Mouse (Mus musculus): ENCODE measurements around the gene Mptx2. TPM values are rescaled to one million over a fixed set of nuclear protein-coding genes. Genes with fewer than 3 reads are reported as not detected.

The Mptx2 gene
- total and polyA plus RNA-seq, 3 experiments, result not detected

GRCm38 (mm10) chr1:173325395-173325794 is 47.8 kb upstream of the Mptx2 start:
- TF ChIP-seq EP300 (IDR thresholded peaks at IDR 0.05; ENCODE audit: low read depth in 1 of 2, low read length in 2 of 2), result peak in 1 of 2 experiments; percentile 56; a peak in 1 of 4 replicates
- TF ChIP-seq ETS1 (IDR thresholded peaks at IDR 0.05; ENCODE audit: low read depth, low read length), result 0 out of 2 replicates have a peak, but pooled peaks have one; percentile 18
- TF ChIP-seq ZNF384 (IDR thresholded peaks at IDR 0.05; ENCODE audit: low read depth, low read length), result peak; percentile 56
- no peak for TF ChIP-seq MYB (IDR thresholded peaks at IDR 0.05; ENCODE audit: low read depth, low read length)
- peak; percentile 69; the same call in 1 of the 2 replicates for TF ChIP-seq TCF12 (IDR thresholded peaks at IDR 0.05; ENCODE audit: low read depth, low read length)
- TF ChIP-seq GATA1 (IDR thresholded peaks at IDR 0.05; ENCODE audit: low read depth, low read length), result 0 out of 2 replicates have a peak, but pooled peaks have one; percentile 3
- no peak overlapping the region for H3K4me3 ChIP-seq (ENCODE audit: control insufficient read depth in 1 of 2, insufficient read depth in 1 of 2, low read depth in 2 of 2, low read length in 2 of 2)
- H3K4me1 ChIP-seq (ENCODE audit: control insufficient read depth in 1 of 2, insufficient read depth in 2 of 2, low read length in 2 of 2), result peaks cover 54 to 62% of the 10 kb centered on the region in 2 experiments
- H3K79me2 ChIP-seq (ENCODE audit: control insufficient read depth, insufficient read depth, low read length, poor library complexity), result no peaks in the 10 kb centered on the region
- no peaks in the 10 kb centered on the region for H3K9me3 ChIP-seq (replicated peaks; ENCODE audit: insufficient read depth, low read length)
- no peak for DNase-seq (ENCODE audit: low read depth, low spot score)
- peaks cover 0 to 60% of the 10 kb centered on the region in 2 experiments; a peak in 2 of 4 replicates for H3K36me3 ChIP-seq (ENCODE audit: control insufficient read depth in 1 of 2, insufficient read depth in 2 of 2, low read length in 2 of 2)
- H3K27me3 ChIP-seq (ENCODE audit: control insufficient read depth in 1 of 2, insufficient read depth in 2 of 2, low read length in 2 of 2), result no peaks in the 10 kb centered on the region
- no peak overlapping the region for H3K27ac ChIP-seq (ENCODE audit: control insufficient read depth, low read depth, low read length)
- H3K9ac ChIP-seq (ENCODE audit: control insufficient read depth, low read depth, low read length, poor library complexity, severe bottlenecking), result no peak overlapping the region

GRCm38 (mm10) chr1:173324961-173325360 is 47.4 kb upstream of the Mptx2 start:
- no peak overlapping the region for H3K27ac ChIP-seq (ENCODE audit: control insufficient read depth, low read depth, low read length)
- H3K27me3 ChIP-seq (ENCODE audit: control insufficient read depth in 1 of 2, insufficient read depth in 2 of 2, low read length in 2 of 2), result no peaks in the 10 kb centered on the region
- TF ChIP-seq SMC3 (IDR thresholded peaks at IDR 0.05; ENCODE audit: low read depth, low read length), result no peak
- no peak for TF ChIP-seq ELF1 (IDR thresholded peaks at IDR 0.05; ENCODE audit: low read depth, low read length)
- TF ChIP-seq ZKSCAN1 (IDR thresholded peaks at IDR 0.05; ENCODE audit: low read depth, low read length), result no peak
- H3K9me3 ChIP-seq (replicated peaks; ENCODE audit: insufficient read depth, low read length), result no peaks in the 10 kb centered on the region
- H3K36me3 ChIP-seq (ENCODE audit: control insufficient read depth in 1 of 2, insufficient read depth in 2 of 2, low read length in 2 of 2), result peaks cover 0 to 59% of the 10 kb centered on the region in 2 experiments; a peak in 2 of 4 replicates
- DNase-seq (ENCODE audit: low read depth, low spot score), result no peak
- H3K4me3 ChIP-seq (ENCODE audit: control insufficient read depth in 1 of 2, insufficient read depth in 1 of 2, low read depth in 2 of 2, low read length in 2 of 2), result no peak overlapping the region
- no peak overlapping the region for H3K9ac ChIP-seq (ENCODE audit: control insufficient read depth, low read depth, low read length, poor library complexity, severe bottlenecking)
- H3K79me2 ChIP-seq (ENCODE audit: control insufficient read depth, insufficient read depth, low read length, poor library complexity), result no peaks in the 10 kb centered on the region
- peaks cover 54 to 59% of the 10 kb centered on the region in 2 experiments for H3K4me1 ChIP-seq (ENCODE audit: control insufficient read depth in 1 of 2, insufficient read depth in 2 of 2, low read length in 2 of 2)

GRCm38 (mm10) chr1:173323839-173324585 is 46.4 kb upstream of the Mptx2 start:
- Histone ChIP-seq H3K4me1 (ENCODE audit: control insufficient read depth in 1 of 2, insufficient read depth in 2 of 2, low read length in 2 of 2) (peaks cover 51 to 53% of the 10 kb centered on the region in 2 experiments), H3K9ac (ENCODE audit: control insufficient read depth, low read depth, low read length, poor library complexity, severe bottlenecking) (no peak overlapping the region), H3K9me3 (replicated peaks; ENCODE audit: insufficient read depth, low read length) (no peaks in the 10 kb centered on the region), H3K36me3 (ENCODE audit: control insufficient read depth in 1 of 2, insufficient read depth in 2 of 2, low read length in 2 of 2) (peaks cover 0 to 56% of the 10 kb centered on the region in 2 experiments; a peak in 2 of 4 replicates), H3K79me2 (ENCODE audit: control insufficient read depth, insufficient read depth, low read length, poor library complexity) (no peaks in the 10 kb centered on the region), H3K4me3 (ENCODE audit: control insufficient read depth in 1 of 2, insufficient read depth in 1 of 2, low read depth in 2 of 2, low read length in 2 of 2) (no peak overlapping the region), H3K27me3 (ENCODE audit: control insufficient read depth in 1 of 2, insufficient read depth in 2 of 2, low read length in 2 of 2) (no peaks in the 10 kb centered on the region), H3K27ac (ENCODE audit: control insufficient read depth, low read depth, low read length) (no peak overlapping the region)
- DNase-seq (ENCODE audit: low read depth, low spot score), result peak; percentile 59
- no peak for TF ChIP-seq POLR2A (IDR thresholded peaks at IDR 0.05; ENCODE audit: control insufficient read depth in 1 of 2, insufficient read depth in 1 of 2, low read depth in 1 of 2, low read length in 2 of 2, poor library complexity in 1 of 2)
- TF ChIP-seq POLR2AphosphoS5 (IDR thresholded peaks at IDR 0.05; ENCODE audit: borderline replicate concordance, low read depth, low read length), result no peak
- TF ChIP-seq RAD21 (IDR thresholded peaks at IDR 0.05; ENCODE audit: low read depth, low read length), result peak; percentile 78
- TF ChIP-seq EP300 (IDR thresholded peaks at IDR 0.05; ENCODE audit: low read depth in 1 of 2, low read length in 2 of 2), result no peak
- no peak for TF ChIP-seq MXI1 (IDR thresholded peaks at IDR 0.05; ENCODE audit: low read depth, low read length)
- TF ChIP-seq ZNF384 (IDR thresholded peaks at IDR 0.05; ENCODE audit: low read depth, low read length), result no peak
- no peak for TF ChIP-seq MAFK (IDR thresholded peaks at IDR 0.05; ENCODE audit: borderline replicate concordance, low read depth, low read length)
- TF ChIP-seq HCFC1 (IDR thresholded peaks at IDR 0.05; ENCODE audit: low read depth, low read length), result no peak
- TF ChIP-seq NELFE (IDR thresholded peaks at IDR 0.05; ENCODE audit: low read depth, low read length), result no peak
- TF ChIP-seq GABPA (IDR thresholded peaks at IDR 0.05; ENCODE audit: low read depth, low read length), result no peak
- no peak for TF ChIP-seq MYC (IDR thresholded peaks at IDR 0.05; ENCODE audit: low read depth, low read length)
- peak; percentile 60 to 85 (median 75) for TF ChIP-seq CTCF (IDR thresholded peaks at IDR 0.05 in 2 of 3, conservative IDR thresholded peaks at IDR 0.05 in 1 of 3; ENCODE audit: control insufficient read depth in 1 of 3, insufficient read depth in 1 of 3, low read depth in 2 of 3, low read length in 3 of 3, poor library complexity in 1 of 3, severe bottlenecking in 1 of 3)
- TF ChIP-seq TCF12 (IDR thresholded peaks at IDR 0.05; ENCODE audit: low read depth, low read length), result no peak
- TF ChIP-seq MEF2A (IDR thresholded peaks at IDR 0.05; ENCODE audit: extremely low read depth, insufficient replicate concordance, low read depth, low read length, poor library complexity, severe bottlenecking), result no peak
- no peak for TF ChIP-seq NRF1 (IDR thresholded peaks at IDR 0.05; ENCODE audit: insufficient read depth, low read depth, low read length, poor library complexity, severe bottlenecking)
- no peak for TF ChIP-seq GATA1 (IDR thresholded peaks at IDR 0.05; ENCODE audit: low read depth, low read length)
- TF ChIP-seq TBP (IDR thresholded peaks at IDR 0.05; ENCODE audit: low read depth, low read length), result no peak
- no peak for TF ChIP-seq USF1 (IDR thresholded peaks at IDR 0.05; ENCODE audit: low read depth, low read length)
